Mouse (Mus musculus) heart, postnatal 0 days (tissue): ENCODE data around the gene Trmt112. TPM values are rescaled to one million over a fixed set of nuclear protein-coding genes. Genes with fewer than 3 reads are reported as not detected.

Experiments
- ATAC-seq: fragments of 200-750 bp; cut with Nextera tagmentation; 2 replicates; pipeline ENCODE4 v1.8.0; 2017; ENCODE audit warnings: low read depth, moderate number of reproducible peaks, moderate library complexity; ENCODE audit not compliant: insufficient read depth
- DNase-seq: peaks from one replicate; pipeline ENCODE4 v3.0.0-alpha.2; 2016; ENCODE audit warnings: low spot score
- H3K27ac ChIP-seq: fragments of 300-500 bp; sonication (generic); 2 replicates; pipeline ENCODE4 v1.5.1; 2014; ENCODE audit warnings: low read depth, mild to moderate bottlenecking
- H3K27me3 ChIP-seq: fragments of 300-500 bp; sonication (generic); 2 replicates; pipeline ENCODE4 v1.6.1; 2014; ENCODE audit warnings: low read length, mixed read lengths; ENCODE audit not compliant: control insufficient read depth, insufficient read depth
- H3K36me3 ChIP-seq: fragments of 300-500 bp; sonication (generic); replicated peaks from 2 replicates; pipeline ENCODE4 v1.6.1; 2014; ENCODE audit warnings: low read length, mixed read lengths; ENCODE audit not compliant: control insufficient read depth, insufficient read depth
- H3K4me1 ChIP-seq: fragments of 300-500 bp; sonication (generic); 2 replicates; pipeline ENCODE4 v1.6.1; 2014; ENCODE audit warnings: antibody characterized with exemption; ENCODE audit not compliant: control insufficient read depth, insufficient read depth
- H3K4me2 ChIP-seq: fragments of 300-500 bp; sonication (generic); 2 replicates; pipeline ENCODE4 v1.6.1; 2014; ENCODE audit warnings: low read depth, mild to moderate bottlenecking, low read length, moderate library complexity
- H3K4me3 ChIP-seq: fragments of 300-500 bp; sonication (generic); 2 replicates; pipeline ENCODE4 v1.5.1; 2014; ENCODE audit warnings: low read depth, low read length
- H3K9ac ChIP-seq: fragments of 300-500 bp; sonication (generic); replicated peaks from 2 replicates; pipeline ENCODE4 v1.6.1; 2014; ENCODE audit warnings: low read depth, low read length, mixed read lengths
- H3K9me3 ChIP-seq: fragments of 300-500 bp; sonication (generic); replicated peaks from 2 replicates; pipeline ENCODE4 v1.6.1; 2016; ENCODE audit warnings: low read length; ENCODE audit not compliant: control insufficient read depth
- CTCF ChIP-seq: IDR thresholded peaks from 2 replicates; pipeline ENCODE4 v1.5.1; 2016; ENCODE audit warnings: antibody characterized with exemption, control low read depth, low read depth
- EP300 ChIP-seq: IDR thresholded peaks from 2 replicates; pipeline ENCODE4 v1.6.1; 2016; ENCODE audit warnings: antibody characterized with exemption, low read depth
- WGBS: fragments of 180-500 bp; shearing (Covaris S2); extraction: QIAGEN DNeasy Blood & Tissue Kit; methylation state at CpG from one replicate; pipeline ENCODE4 v1.1.7; 2014; 5-methylcytosine and 5-hydroxymethylcytosine counted together
- polyA plus RNA-seq: library from polyadenylated mRNA; unstranded; fragments of >200 nt; fragmentation: Nextera tagmentation; extraction: Ambion mirVana; gene quantifications from 2 replicates; pipeline ENCODE4 v1.2.1, GENCODE M21; 2015
- total RNA-seq: library from RNA; depleted of rRNA; stranded (reverse); fragments of >200 nt; gene quantifications from 2 replicates; pipeline ENCODE4 v1.2.3, GENCODE M21; 2014; ENCODE audit warnings: low replicate concordance

Trmt112 gene
- total and polyA plus RNA-seq, 2 experiments from 2014 or later = 57.6 to 61.9 TPM

GRCm38 (mm10) chr19:6932018-6932417 lies 22.5 kb downstream of the Trmt112 start:
- H3K4me3 ChIP-seq = no peak overlapping the region
- no peak overlapping the region for H3K27ac ChIP-seq
- WGBS = 57% methylated on average over 1 of the region's 1 CpGs
- H3K27me3 ChIP-seq = peaks cover 72% of the 10 kb centered on the region
- peaks cover 15% of the 10 kb centered on the region for H3K4me1 ChIP-seq
- no peaks in the 10 kb centered on the region for H3K9me3 ChIP-seq
- no peak overlapping the region for H3K4me2 ChIP-seq
- TF ChIP-seq CTCF (no peak), EP300 (no peak)
- no peaks in the 10 kb centered on the region for H3K36me3 ChIP-seq
- no peak for ATAC-seq
- H3K9ac ChIP-seq = no peak overlapping the region
- no peak for DNase-seq

GRCm38 (mm10) chr19:6933102-6933435 lies 23.6 kb downstream of the Trmt112 start:
- Histone ChIP-seq H3K36me3 (no peaks in the 10 kb centered on the region), H3K27ac (no peak overlapping the region), H3K4me1 (peaks cover 12% of the 10 kb centered on the region), H3K4me2 (peak overlapping the region; percentile 70), H3K9ac (0 out of 2 replicates have a peak overlapping the region, but pooled peaks have one; percentile 55), H3K9me3 (no peaks in the 10 kb centered on the region), H3K4me3 (no peak overlapping the region), H3K27me3 (peaks cover 61% of the 10 kb centered on the region)
- DNase-seq (no peak), ATAC-seq (no peak)
- TF ChIP-seq CTCF = no peak
- WGBS = 31% methylated on average over 4 of the region's 4 CpGs

GRCm38 (mm10) chr19:6933436-6934194 lies 24.1 kb downstream of the Trmt112 start:
- Histone ChIP-seq H3K4me3 (peak overlapping the region; percentile 48), H3K27ac (no peak overlapping the region), H3K27me3 (peaks cover 58% of the 10 kb centered on the region), H3K9me3 (no peaks in the 10 kb centered on the region), H3K4me2 (peak overlapping the region; percentile 70), H3K4me1 (peaks cover 12% of the 10 kb centered on the region), H3K9ac (peak overlapping the region; percentile 55), H3K36me3 (no peaks in the 10 kb centered on the region)
- ATAC-seq (peak; percentile 70), DNase-seq (no peak)
- no peak for TF ChIP-seq CTCF
- TF ChIP-seq EP300 = no peak
- WGBS = 4% methylated on average over 57 of the region's 58 CpGs

- Histone ChIP-seq H3K36me3 (no peaks in the 10 kb centered on the region), H3K4me1 (peaks cover 12% of the 10 kb centered on the region), H3K4me3 (peak within 1 kb of the TSS; percentile 48), H3K27ac (no peak within 1 kb of the TSS), H3K4me2 (peak within 1 kb of the TSS; percentile 70), H3K9ac (peak within 1 kb of the TSS; percentile 55), H3K9me3 (no peaks in the 10 kb centered on the region), H3K27me3 (peaks cover 58% of the 10 kb centered on the region)
- TF ChIP-seq EP300 (no peak), CTCF (no peak)
- ATAC-seq = no peak
- no peak for DNase-seq
- WGBS = 13% methylated on average over 22 of the region's 23 CpGs
Observed at GRCm38 (mm10) chr19:6934195-6934977, 24.9 kb downstream of the Trmt112 start, which contains the start of gene Kcnk4. TSS of gene Kcnk4 (minus strand) at chr19:6934515.

GRCm38 (mm10) chr19:6936299-6936698 lies 26.8 kb downstream of the Trmt112 start:
- ATAC-seq = no peak

More at GRCm38 (mm10) chr19:6936299-6936698, 26.8 kb downstream of the Trmt112 start:
- no peak for DNase-seq
- Histone ChIP-seq H3K4me1 (peaks cover 23% of the 10 kb centered on the region), H3K9me3 (no peaks in the 10 kb centered on the region), H3K27me3 (peaks cover 50% of the 10 kb centered on the region), H3K27ac (no peak overlapping the region), H3K4me3 (no peak overlapping the region), H3K36me3 (no peaks in the 10 kb centered on the region), H3K4me2 (no peak overlapping the region), H3K9ac (no peak overlapping the region)
- TF ChIP-seq EP300 (no peak), CTCF (peak; percentile 15)
- WGBS = 29% methylated on average over 3 of the region's 3 CpGs
